Mouse (Mus musculus): ENCODE measurements at regions not wholly inside any gene's neighbourhood (a gene's known extent, or its start where the extent isn't known, plus 50 kb on each side); places are given as distances from the start of the nearest gene placed in this dataset.

DNA sequence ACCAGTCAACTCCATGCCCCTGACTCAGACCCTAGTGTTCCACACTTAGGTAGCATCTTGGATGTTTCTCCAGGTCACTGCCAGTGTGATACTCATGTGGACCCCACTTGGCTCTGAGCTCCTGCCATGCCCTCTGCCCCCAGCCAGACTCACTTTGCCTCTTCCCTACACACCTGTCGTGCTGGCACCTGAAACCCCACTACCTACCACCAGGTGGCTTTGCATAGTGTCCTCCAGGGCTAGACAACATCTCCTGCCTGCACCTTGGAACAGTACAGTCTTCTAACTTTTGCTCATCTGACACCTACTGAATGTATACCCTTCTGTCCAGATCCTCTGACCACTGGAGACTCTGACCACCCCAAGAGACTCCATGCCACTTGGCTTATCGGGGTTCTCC, 80.6 kb downstream of the Fam53a start:
- DNase-seq (ENCODE audit: low spot score in 2 of 2): no peak

DNA sequence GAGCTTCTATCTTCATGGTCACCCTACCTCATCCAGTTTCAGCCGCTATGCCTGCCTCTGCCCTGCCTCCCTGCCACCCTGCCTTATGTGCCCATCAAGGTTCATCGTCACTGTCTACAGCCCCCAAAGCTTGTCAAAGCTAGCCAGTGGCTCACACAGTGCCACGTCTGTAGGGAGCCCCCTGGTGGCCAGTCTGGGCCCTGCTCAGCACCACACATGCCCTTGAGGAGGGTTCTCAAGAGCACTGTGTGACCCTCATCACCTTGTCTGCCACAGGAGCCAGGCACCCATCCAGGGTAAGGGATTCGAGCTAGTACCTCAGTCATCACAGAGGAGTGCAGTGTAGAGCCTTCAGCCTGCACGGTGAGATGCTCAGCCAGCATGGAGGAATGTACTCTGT, 86.1 kb downstream of the Fam53a start:
- no peak for DNase-seq (ENCODE audit: low spot score in 2 of 2)

DNA sequence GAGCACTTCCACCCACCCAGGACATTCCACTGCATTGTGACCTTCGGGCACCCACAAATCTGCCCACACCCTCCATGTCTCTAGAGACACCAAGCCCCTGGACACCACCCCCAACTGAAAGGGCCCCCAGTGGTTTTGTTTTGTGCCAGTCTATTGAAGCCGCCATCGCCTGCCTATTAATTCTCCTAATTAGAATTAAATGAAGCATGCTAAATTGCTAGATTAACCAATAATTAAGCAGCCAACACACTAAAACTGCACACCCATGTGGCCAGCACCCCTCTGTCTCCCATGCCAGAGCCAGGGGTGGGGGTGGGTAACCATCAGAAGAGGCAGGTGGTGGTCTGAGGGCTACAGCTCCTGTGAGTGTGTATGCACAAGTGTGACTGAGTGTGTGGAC, 86.8 kb downstream of the Fam53a start:
- DNase-seq (ENCODE audit: low spot score in 2 of 2): no peak

DNA sequence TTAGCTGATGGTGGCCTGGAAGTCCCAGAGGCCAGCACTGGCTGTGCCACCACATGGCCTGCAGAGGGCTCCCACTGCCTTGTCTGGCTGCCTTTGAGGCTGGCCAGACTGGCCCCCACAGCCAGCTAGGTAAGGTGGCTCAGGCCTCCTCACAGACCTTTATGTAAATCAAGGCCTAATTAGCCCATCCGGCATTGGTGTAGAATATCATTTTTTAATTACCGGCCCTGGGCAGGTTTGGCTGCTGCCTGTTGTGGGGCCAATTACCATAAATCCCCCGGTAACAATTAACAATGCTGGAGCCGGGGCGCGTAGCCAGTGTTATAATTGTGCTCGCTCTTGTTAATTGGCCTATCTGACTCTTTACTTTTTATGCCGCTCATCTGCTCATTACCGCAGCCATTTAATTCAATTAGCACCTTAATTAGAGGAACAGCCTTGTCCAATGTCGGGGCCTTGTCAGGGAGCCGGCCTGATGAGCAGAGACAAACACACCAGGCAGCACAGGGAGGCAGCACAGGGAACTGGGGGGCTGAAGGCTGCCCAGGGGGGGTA, 87.4 kb downstream of the Fam53a start:
- DNase-seq (ENCODE audit: low spot score in 2 of 2): no peak

DNA sequence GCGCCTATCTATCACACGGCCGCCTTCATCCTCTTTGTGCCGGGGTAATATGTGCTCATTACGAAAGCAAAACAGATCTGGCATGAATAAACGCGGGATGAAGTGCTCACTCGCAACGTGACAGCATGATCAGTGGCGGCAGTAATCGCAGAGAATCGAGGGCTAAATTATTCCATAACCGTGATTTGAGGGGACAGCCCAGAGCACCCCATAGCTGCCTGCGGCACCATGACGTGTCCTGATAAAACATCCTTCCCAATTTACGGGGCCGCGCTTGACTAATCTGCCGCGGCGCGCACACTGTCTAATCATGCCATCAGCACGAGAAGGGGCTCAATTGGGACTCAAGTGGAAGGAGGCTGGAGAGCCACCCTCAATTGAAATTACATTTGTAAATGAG, 89.2 kb downstream of the Fam53a start:
- no peak for DNase-seq (ENCODE audit: low spot score in 2 of 2)

DNA sequence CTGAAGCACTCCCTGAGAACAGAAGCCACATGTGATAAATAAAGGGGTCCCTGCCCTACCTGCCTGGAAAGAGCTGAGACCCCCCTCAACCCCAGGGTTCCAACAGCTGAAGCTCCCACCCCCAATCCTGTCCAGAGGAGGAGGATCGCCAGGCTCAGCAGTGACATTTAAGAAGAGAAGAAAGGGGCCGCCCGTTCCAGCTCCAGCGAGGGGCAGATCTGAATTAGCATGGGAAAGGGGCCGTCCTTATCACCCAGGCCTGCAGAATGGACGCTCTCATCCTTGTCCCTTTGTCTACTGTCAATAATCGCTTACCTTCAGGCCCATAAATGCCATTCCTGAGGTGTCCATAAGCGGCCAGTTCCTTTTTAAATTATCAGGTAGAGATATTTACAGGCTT, 92.0 kb downstream of the Fam53a start:
- no peak for DNase-seq (ENCODE audit: low spot score in 2 of 2)

DNA sequence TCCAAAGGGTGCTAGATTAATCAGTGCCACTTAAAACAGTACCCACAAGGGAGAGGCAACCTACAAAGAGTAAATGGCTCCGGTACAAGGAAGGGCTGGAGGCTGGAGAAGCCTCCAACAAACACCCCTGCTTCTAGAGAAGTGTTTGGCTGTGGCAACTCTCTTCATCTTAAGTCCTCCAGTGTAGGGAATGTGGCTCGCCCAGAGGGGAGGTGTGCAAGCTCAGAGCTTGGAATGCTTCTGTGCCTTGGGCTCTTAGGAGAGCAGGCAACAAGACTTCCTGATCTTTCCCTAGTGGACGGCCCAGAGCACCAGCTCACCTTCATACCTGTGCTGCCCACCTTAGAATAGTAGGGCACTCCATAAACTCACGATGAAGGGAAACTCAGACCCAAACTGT, 92.4 kb downstream of the Fam53a start:
- DNase-seq (ENCODE audit: low spot score in 2 of 2): no peak

DNA sequence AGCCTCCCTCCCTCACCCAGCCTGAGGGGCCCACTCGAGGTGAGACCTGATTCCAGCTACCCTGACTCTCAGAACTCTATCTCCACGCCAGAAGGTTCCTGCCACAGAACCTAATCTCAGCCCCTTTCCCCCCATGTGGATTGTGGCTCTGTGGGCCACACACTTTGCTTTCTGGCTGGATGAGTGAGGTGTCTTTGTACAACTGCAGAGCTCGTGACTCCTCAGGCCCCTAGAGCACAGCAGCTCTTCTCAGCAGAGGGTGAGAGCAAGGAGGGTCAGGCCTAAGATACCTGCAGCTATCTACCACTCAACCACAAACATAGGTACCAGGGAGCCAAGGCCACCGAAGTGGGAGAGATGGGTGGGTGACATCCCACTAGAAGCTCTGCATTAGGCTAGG, 93.2 kb downstream of the Fam53a start:
- DNase-seq (ENCODE audit: low spot score in 2 of 2): no peak

DNA sequence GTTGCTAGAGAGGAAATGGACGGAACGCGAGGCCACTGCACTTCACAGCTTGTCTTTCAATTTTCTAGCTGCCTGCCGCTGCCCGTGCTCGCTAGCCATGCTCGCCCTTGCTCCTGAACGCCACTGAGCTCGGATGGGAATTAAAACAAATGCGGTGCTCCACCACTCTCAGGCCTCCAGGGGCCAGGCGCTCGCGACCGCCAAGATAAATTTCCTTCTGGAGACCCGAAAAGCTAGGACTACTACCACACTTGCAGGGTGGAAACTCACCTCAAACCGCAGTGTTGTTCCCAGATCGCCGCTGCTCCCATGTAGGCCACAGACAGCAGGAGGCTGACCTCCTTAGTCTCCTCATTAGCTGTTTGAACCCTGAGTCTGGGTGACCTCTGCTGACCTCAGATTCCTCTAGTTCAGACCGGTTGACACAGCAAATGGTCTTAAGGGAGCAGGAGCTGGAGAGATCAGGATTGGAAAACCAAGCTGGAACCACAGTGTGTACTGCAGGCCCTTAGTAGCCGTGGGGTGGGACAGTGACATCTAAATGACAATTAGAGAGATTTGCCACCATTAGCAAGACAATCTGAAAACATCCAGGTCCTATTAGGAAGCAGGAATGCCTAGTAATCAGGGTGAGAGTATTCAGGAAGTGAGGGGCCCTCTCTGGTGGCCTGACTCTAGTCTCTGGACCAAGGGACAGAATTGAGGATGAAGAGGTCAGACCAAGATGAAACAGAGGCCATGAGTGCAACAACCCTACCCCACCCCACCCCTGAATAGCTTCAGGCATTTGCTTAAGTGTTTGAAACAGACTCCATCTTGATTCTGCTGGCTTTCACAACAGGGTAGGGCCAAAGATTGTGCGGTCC, 94.1 kb downstream of the Fam53a start:
- DNase-seq (ENCODE audit: low spot score in 2 of 2): no peak

DNA sequence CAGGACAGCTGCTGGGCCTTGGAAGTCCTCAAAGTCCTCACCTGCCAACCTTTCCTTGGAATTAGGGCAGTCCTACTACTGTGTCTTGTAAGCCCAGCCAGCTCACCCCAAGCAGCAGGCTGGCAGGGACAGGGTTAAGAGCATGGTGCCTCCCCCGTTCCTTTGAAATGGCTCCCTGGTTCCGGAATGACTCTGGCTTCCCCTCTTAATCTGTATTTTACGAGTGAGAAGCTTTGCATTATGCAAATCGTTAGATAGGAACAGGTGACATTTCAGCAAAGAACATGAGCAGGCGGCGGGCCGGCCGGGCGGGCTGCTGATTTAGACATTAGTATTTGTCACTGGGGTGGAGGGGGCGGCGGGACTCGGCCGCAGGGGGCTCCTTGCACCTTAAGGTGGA, 95.1 kb downstream of the Fam53a start:
- DNase-seq (ENCODE audit: low spot score in 2 of 2): no peak

DNA sequence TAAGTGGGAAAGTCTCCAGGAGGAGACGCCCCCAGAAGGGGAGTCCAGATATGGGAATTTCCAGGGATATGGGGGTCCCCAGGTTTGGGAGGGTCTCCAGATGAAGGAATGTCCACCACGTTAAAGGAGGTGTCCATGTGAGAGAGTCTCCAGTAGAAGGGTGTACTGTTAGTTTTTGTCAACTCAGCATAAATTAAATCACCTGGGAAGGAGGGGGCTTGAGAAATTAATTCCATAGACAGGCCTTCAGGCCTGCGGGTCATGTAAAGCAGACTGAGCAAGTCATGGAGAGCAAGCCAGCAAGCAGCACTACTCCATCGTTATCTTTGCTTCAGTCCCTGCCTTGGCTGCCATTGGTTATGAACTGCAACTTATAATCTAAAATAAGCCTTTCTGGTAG, 96.2 kb downstream of the Fam53a start:
- no peak for DNase-seq (ENCODE audit: low spot score in 2 of 2)

DNA sequence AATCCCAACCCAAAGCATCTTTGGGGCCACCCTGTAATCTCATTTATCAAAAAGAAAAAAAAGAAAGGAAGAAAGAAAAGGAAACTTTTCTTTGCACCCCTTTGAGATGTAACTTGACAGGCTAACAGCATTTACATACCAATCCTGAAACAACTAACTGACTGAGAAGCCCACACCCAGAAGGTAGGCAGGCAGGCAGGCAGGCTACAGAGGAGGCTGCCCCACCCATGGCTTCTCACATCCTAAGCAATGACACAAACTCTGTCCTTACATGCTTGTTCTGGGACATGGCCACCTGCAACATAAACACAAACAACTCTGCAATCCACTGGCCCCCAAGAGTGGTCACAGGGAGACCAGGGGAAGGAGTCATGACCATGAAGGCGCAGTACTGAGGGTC, 97.5 kb upstream of the Nkx1-1 start:
- no peak for DNase-seq (ENCODE audit: low spot score in 2 of 2)

DNA sequence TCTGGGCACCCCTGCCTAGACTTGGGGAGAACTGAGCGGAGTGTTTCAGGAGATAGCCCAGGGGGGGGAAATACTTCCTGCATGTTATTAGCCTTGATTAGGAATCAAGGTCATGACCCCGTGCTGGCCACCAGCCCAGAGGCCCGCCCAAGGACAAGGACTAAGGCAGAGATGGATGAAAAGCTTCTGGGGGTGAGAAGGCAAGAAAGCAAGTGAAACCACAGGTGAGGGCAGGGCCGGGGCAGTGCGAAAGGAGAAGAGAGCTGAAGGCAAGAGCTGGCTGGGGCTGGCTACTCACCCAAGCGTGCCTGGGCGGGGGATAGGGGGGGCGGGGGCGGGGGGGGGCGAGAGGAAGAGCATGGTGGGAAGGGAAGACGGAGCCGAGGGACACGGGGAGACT, 96.0 kb upstream of the Nkx1-1 start:
- no peak for DNase-seq (ENCODE audit: low spot score in 2 of 2)

DNA sequence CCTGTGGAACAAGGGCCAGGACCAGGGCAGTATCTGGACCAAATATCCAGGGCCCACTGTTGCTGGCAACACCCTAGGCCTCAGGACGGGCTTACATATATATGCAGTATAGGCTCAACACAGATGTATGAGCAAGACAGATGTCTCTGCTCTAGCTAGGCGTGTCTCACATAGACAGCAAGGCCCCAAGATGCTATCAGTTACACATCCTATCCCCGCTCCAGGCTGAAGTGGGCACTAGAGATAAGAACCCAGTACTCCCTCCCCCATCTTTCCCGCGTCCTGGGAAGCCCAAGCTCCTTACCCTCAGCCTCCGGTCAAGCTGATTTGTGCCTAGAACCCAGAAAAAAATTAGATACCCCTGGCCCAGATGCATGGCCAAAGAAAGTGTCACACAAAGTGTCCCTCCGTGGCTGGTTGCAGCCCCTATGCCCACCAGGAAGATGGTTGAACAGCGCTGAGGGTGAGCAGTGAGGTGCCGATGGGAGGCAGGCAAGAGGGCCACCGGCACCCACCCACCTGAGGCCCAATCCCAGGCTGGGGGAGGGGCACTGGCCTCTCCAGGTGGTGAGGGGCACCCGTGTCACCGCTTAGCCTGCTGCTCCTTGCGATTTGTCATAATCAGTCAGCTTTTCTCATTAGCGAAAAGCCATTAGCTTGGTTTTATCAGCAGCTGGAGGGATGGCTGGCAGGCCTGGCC, 95.3 kb upstream of the Nkx1-1 start:
- no peak for DNase-seq (ENCODE audit: low spot score in 2 of 2)

DNA sequence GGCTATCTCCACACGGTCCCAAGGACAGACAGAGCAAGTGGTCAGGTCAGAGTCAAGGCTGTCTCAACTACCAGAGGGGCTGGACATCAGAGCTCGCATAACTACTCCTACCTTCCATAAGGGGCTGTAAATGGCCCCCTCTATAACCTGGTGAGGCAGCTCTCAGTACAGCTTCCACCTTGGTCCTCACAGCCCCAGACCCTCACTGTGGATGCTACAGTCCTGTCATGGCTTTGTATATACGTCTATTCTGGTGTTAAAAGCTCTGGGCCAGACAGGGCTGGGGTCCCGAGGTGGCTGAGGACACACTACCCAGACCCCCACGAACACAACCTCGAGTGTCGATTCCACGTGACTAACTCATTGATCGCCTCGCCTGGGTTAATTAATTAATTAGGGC, 94.0 kb upstream of the Nkx1-1 start:
- no peak for DNase-seq (ENCODE audit: low spot score in 2 of 2)

DNA sequence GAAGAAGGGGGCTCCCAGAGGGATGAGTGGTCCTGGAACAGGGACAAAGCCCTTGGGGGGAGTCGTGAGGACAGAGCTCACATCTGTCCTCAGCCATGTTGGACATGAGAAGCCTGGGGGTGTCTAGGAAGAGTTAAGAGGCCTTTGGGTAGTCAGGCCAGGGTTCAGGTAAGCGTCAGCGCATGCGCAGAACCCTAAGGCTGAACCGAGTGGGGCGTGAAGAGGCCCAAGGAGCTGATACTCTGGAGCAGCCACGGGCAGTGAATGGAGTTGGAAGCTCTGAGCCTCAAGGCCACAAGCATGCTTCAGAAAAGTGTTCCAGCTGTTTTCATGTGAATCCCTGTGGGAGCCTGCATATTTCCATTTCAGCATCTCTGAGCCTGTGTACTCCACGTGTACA, 93.5 kb upstream of the Nkx1-1 start:
- no peak for DNase-seq (ENCODE audit: low spot score in 2 of 2)

DNA sequence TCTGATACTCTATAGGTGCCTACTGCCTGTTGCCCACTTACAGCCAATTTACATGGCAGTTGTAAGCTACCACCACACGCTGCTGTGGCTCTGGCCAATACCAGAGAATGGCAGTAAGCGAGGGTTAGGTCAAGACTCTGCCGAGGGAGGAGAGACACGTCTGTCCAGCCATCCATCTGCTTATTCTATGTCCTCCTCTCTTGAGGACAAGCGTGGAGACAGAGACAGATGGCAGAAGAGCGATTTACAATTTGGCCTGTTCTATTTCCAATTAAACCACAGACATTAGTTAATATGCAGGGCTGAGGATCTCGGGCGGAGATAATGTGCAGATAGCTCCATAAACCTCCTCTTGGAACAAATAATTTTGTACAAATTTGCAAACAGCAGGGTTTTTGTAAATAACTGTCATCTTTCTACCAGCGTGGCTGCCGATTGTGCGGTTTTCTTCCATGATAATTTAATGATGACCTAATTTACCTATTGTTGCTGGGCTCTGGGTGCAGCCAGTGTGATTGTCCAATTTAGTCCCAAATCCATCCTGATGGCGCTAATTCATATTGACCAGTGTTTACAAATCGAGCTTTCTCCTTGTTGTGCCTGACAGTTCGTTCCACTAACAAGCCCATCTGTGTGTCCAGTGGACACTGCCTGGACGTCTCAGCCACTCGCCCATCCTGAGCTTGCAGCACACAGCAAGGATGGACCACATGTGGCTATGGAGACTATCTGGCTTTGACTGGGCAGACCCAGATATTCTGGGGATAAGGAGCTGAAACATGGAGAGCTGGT, 88.4 kb upstream of the Nkx1-1 start:
- DNase-seq (ENCODE audit: low spot score in 2 of 2): no peak

DNA sequence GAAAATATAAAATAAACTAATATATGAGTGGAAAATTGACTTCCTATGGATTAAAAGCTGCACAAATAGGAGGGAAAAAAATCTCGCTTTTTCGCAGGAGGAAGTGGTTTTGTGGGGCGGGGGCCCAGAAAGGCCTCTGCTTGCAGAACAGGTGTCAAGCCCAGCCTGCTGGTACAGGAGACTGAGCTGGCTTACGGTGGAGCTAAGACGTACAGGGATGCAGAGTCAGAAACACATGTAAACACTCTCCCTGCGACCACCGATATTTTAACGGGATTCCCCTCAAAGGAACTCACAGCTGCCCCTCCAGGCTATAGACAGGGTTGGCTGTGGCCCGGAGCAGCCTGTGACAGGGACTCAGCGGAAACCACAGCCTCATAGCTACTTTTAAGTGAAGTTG, 87.1 kb upstream of the Nkx1-1 start:
- no peak for DNase-seq (ENCODE audit: low spot score in 2 of 2)

DNA sequence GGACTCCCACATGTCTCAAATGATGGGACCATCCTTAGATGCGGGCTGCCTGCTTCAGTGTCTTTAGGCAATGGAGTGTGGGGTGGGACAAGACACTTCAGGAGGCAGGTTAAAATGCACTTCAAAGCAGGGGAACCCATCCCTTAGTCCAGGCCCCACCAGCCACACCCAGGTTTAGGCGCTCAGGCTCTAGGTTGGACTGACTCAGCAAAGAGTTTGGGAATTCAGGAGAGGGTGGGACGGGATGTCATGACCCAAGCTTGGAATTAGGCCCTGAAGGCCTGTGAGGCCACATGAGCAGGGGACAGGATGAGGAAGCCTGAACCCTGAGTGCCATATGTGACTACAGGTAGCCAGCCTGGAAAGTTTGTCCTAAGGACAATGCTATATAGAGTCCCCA, 85.6 kb upstream of the Nkx1-1 start:
- no peak for DNase-seq (ENCODE audit: low spot score in 2 of 2)

DNA sequence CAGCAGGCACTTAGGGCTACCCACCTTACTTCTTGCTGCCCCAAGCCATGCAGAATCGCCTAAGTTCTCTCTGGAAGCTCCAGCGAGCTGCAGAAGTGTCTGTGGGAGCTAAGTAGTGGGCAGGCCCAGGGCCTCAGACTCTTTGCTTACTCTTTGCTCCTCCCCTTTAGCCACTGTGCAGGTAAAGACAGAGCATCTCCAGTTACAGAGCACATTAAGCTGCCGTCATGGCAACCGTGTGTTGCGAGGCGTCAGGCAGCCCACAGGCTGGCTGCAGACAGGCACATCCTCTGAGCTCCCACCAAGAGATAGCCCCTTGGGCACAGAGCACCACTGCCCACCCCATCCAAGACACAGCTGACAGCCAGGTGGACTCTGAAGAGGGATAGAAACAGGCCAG, 85.1 kb upstream of the Nkx1-1 start:
- no peak for DNase-seq (ENCODE audit: low spot score in 2 of 2)

DNA sequence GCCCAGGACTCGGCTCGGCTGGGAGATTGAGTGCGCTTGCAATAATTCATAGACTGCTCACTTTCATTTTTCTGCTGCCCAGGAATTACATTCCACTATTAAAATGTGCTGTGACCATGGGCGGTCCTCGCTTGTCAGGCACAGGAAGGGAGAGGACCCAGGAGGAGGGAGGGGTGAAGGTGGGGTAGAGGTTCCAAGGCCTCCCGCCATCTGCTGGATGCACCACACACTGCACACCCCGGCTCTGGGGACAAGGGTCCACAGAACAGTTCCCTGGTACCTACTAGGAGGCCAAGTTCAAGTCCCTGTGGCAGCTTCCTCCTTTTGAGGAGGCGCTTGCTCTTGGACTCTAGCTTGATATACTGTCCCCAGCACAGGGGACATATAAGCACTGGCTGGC, 83.8 kb upstream of the Nkx1-1 start:
- DNase-seq (ENCODE audit: low spot score in 2 of 2): no peak

DNA sequence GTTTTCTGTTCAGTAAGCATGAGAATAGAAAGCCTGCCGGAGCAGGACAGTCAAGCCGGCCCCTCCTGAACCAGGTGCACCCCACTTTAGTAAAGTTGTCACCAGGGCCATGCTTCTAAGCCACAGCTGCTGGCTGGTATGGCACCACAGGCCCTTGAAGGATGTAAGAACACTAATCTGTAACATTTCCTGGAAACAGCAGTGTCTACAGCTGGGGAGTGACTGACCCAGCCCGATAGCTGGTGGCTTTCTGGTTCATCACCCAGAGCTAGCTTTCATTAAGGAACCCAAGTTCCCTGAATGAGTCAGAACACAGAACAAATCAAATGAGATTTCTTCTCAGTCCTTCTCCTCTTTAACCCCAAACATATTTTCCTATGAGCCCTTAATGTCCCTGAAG, 82.4 kb upstream of the Nkx1-1 start:
- DNase-seq (ENCODE audit: low spot score in 2 of 2): no peak
